Mouse (Mus musculus) bone marrow, adult 2 months (tissue): ENCODE results near the gene Pawr.

ENCODE experiments used
- CTCF ChIP-seq: fragments of 200-500 bp; IDR thresholded peaks from 2 replicates; pipeline ENCODE4 v1.5.1; 2011; ENCODE audit warnings: low read length, control low read depth; ENCODE audit not compliant: control insufficient read depth, insufficient read depth
- POLR2A ChIP-seq: fragments of 200-500 bp; IDR thresholded peaks from 2 replicates; pipeline ENCODE4 v1.6.1; 2011; ENCODE audit warnings: low read depth, mild to moderate bottlenecking, control low read depth, low read length, borderline replicate concordance; ENCODE audit not compliant: control insufficient read depth

DNA sequence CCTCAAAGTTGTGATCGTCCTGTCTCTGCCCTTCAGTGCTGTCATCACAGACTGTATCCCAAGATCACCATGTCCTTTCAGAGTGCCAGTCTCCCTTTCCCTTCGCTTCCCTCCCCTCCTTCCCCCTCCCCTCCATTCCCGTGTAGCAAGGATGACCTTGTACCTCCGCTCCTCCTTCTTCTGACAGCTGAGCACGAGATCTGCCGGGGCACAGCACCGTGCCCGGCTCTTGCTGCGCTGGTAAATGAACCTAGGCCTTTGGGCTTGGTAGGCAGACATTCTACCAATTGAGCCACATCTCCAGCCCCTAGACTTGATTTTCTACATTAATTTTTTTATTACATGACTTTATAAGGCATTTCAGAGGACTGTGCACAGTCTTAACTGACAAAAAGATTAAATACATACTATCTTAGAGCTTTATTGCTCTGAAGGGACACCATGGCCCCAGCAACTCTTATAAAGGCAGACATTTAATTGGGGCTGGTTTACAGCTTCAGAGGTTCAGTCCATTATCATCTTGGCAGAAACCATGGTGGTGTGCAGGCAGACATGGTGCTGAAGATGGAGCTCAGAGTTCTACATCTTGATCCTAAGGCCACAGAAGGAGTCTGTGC, 52.3 kb downstream of the Pawr start:
- no peak for TF ChIP-seq CTCF
- no peak for TF ChIP-seq POLR2A
